Mouse (Mus musculus) MEL (cell line): ENCODE data around the gene Rad51b.

Experiments used
- CHD2 ChIP-seq: IDR thresholded peaks from 2 replicates; pipeline ENCODE4 v1.6.1; 2011; ENCODE audit warnings: low read length, improper control_type of control experiment
- CTCF ChIP-seq, 3 experiments: IDR thresholded peaks in 2 of 3; conservative IDR thresholded peaks in 1 of 3; 2 replicates each; pipeline ENCODE4 v1.5.1; 2011 to 2012; ENCODE audit warnings: low read length in 3 of 3, low read depth in 2 of 3, mild to moderate bottlenecking in 2 of 3, improper control_type of control experiment in 1 of 3, inconsistent platforms in 1 of 3, mixed read lengths in 1 of 3, moderate library complexity in 1 of 3; ENCODE audit not compliant: control insufficient read depth in 1 of 3, insufficient read depth in 1 of 3, poor library complexity in 1 of 3, severe bottlenecking in 1 of 3
- ELF1 ChIP-seq: IDR thresholded peaks from 2 replicates; pipeline ENCODE4 v1.6.1; 2014; ENCODE audit warnings: low read depth, mild to moderate bottlenecking, inconsistent platforms, low read length, improper control_type of control experiment, moderate library complexity
- NELFE ChIP-seq: IDR thresholded peaks from 2 replicates; pipeline ENCODE4 v1.6.1; 2011; ENCODE audit warnings: low read depth, low read length, improper control_type of control experiment
- ZKSCAN1 ChIP-seq: IDR thresholded peaks from 2 replicates; pipeline ENCODE4 v1.6.1; 2012; ENCODE audit warnings: low read depth, mild to moderate bottlenecking, inconsistent platforms, low read length, improper control_type of control experiment, moderate library complexity

- no peak for TF ChIP-seq ZKSCAN1
- TF ChIP-seq NELFE, result no peak
- no peak for TF ChIP-seq ELF1
- no peak for TF ChIP-seq CTCF (IDR thresholded peaks at IDR 0.05 in 2 of 3, conservative IDR thresholded peaks at IDR 0.05 in 1 of 3; ENCODE audit: control insufficient read depth in 1 of 3, insufficient read depth in 1 of 3, low read depth in 2 of 3, low read length in 3 of 3, poor library complexity in 1 of 3, severe bottlenecking in 1 of 3)
- no peak for TF ChIP-seq CHD2
These were observed 448.9 kb downstream of the Rad51b start for GRCm38 (mm10) chr12:79745845-79746510.
